Mouse (Mus musculus): ENCODE data around the gene Taldo1.
"Not testable (repeated sequence)": the region's sequence is repeated elsewhere in the genome, so short reads cannot be mapped to it uniquely, and the experiment has no call there.

Gene Taldo1

DNA sequence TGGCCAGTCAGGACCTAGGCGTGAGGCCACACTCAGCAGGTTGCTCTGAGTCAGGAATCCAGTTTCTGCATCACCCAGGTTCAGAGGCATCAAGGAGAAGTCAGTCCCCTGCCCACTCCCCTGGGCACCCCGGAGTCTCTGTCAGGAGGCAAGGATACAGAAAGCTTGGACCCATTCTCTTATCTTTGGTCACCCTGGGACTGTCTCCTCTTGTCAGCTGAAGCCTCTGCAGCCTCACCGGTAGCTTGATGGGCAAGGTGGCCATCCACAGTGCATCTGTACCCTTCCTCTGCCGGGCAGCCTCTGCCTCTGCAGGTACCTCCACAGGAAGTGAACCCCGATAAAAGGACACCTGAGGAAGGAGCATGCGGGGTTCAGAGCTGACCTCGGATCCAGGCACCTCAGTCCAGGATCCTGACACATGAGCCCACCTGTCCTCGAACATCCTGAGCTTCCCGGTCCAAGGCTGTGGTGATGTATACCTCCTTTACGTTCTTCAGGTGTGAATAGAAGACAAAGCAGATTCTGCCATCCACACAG is 47.2 kb downstream of the Taldo1 start:
- DNase-seq (ENCODE audit: low spot score in 2 of 2) = peak in 1 of 2 experiments; percentile 14

DNA sequence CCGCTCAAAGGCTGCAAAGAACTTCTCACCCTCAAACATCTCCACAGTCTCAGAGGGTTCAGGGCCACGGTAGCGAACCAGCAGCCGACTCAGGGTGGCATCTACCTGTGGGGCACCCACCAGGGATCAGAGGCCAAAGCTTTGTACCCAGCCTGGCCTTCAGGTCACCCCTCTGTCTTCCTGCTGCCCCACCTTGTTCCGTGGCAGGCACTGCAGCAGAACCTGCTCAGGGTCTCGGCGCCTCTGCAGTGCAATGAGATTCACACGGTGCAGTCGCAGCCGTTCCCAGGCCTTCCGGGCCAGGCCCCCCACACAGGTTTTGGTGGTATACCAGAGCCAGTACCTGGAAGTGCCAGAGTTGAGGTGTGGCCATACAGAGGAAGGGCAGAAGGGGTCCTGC is 47.8 kb downstream of the Taldo1 start:
- DNase-seq (ENCODE audit: low spot score in 2 of 2) = peak in 1 of 2 experiments; percentile 14

DNA sequence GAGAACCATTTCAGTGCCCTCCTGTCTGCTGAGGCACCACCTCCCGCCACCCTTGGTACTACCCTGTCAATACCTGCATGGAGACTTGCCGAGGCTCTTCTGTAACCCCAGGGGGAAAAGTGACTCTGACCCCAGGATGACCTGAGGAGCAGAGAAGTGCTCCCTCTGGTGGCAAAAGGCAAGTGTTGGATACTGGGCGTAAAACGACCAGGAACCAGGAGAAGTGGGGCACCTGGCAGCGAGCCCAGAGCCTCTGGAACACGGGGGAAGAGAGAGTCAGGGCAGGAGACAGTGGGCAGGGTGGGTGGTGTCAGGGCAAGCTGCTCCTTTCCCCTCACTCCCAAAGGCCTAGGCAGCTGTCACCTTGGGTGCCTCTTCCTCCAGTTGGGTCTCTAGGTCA is 48.6 kb downstream of the Taldo1 start:
- peak in 1 of 2 experiments; percentile 70 for DNase-seq (ENCODE audit: low spot score in 2 of 2)

GRCm38 (mm10) chr7:141441460-141441859 is 49.5 kb downstream of the Taldo1 start:
- DNase-seq (ENCODE audit: low spot score in 2 of 2) = peak in 1 of 2 experiments; percentile 19

- DNase-seq (ENCODE audit: low spot score in 2 of 2) = peak; percentile 25 to 29
Observed at GRCm38 (mm10) chr7:141442199-141442598, 50.2 kb downstream of the Taldo1 start.

DNA sequence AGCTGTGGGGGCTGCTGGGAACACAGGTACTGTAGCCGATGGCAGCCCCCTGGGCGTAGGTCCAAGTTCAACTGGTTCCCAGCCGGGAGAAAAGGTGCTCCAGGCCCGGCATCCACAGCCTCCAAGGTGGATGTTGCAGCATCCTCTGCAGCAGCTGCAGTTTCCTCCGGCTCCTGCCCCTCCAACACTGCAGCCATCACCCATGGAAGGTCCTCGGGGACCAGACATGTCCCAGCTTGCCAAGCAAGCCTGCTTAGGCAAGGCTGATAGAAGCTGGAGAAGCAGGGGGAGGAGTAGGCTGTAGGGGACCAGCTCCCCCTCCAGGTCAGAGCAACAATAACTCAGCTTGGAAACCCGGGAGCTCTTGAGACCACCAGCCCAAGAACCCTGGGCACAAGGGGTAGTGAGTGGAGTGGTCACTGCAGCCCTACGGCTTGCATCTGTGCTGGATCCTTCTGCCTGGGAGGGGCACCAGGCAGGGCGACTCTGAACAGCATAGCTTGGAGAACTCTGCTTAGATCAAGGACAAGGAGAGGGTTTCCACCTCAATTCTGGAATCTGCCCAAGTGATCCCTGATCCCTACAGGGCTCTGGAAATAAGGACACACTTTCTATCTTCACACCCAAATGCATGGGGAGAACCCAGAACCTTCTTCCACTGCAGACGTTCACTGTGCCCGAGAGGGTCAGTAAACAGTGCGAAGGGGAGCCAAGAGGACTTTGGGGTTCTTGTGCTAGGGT is 51.3 kb downstream of the Taldo1 start:
- peak; percentile 55 to 62 for DNase-seq (ENCODE audit: low spot score in 2 of 2)

GRCm38 (mm10) chr7:141443828-141444237 is 51.8 kb downstream of the Taldo1 start, which contains the start of gene Pidd1:
Gene Pidd1, minus strand, starts transcription at chr7:141444025.
- DNase-seq (ENCODE audit: low spot score in 2 of 2) = peak in 1 of 2 experiments; percentile 79

DNA sequence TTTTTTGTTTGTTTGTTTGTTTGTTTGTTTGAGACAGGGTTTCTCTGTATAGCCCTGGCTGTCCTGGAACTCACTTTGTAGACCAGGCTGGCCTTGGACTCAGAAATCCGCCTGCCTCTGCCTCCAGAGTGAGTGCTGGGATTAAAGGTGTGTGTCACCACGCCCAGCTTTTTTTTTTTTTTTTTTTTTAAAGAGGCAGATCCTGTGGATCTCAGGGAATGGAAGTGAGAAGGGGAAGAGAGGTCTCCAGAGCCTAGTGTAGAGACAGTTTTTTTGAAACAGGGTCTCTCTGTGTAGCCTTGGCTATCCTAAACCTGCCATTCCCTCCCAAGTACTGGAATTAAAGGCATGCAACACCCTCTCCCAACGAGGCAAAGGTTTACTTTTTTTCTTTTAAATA is 54.4 kb downstream of the Taldo1 start:
- DNase-seq (ENCODE audit: low spot score in 2 of 2) = not testable (repeated sequence)

GRCm38 (mm10) chr7:141447110-141447991 is 55.4 kb downstream of the Taldo1 start, which contains the start of gene Rplp2:
Gene Rplp2, plus strand, starts transcription at chr7:141447370.
- peak; percentile 94 to 95 for DNase-seq (ENCODE audit: low spot score in 2 of 2)

DNA sequence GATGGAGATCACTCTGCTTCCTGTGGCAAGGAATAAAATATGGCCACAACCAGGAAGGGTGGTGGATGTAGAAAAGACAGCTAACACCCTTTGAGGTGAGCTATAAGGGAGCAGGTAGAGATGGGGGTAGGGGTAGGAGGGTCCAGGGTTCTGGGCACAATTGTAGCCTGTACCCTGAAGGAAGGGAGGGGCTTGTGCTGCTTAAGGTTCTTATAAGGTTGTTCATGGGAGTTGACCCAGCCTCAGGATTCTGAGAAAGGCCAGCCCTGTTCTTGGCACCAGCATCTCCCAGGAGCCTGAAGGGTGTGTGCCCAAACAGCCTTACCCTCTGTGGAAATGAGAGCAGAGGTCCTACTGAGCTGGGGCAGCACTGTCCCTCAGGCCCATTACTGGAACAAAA is 59.9 kb downstream of the Taldo1 start:
- DNase-seq (ENCODE audit: low spot score in 2 of 2) = no peak

Measured in spleen, postnatal 10 days (tissue).